Mouse (Mus musculus) adrenal gland, adult 8-10 months (tissue): ENCODE measurements at regions not wholly inside any gene's neighbourhood (a gene's known extent, or its start where the extent isn't known, plus 50 kb on each side); places are given as distances from the start of the nearest gene placed in this dataset.
"Not testable (repeated sequence)": the region's sequence is repeated elsewhere in the genome, so short reads cannot be mapped to it uniquely, and the experiment has no call there.

ENCODE experiments used
- DNase-seq: peaks from one replicate; pipeline ENCODE4 v3.0.0; 2022

DNA sequence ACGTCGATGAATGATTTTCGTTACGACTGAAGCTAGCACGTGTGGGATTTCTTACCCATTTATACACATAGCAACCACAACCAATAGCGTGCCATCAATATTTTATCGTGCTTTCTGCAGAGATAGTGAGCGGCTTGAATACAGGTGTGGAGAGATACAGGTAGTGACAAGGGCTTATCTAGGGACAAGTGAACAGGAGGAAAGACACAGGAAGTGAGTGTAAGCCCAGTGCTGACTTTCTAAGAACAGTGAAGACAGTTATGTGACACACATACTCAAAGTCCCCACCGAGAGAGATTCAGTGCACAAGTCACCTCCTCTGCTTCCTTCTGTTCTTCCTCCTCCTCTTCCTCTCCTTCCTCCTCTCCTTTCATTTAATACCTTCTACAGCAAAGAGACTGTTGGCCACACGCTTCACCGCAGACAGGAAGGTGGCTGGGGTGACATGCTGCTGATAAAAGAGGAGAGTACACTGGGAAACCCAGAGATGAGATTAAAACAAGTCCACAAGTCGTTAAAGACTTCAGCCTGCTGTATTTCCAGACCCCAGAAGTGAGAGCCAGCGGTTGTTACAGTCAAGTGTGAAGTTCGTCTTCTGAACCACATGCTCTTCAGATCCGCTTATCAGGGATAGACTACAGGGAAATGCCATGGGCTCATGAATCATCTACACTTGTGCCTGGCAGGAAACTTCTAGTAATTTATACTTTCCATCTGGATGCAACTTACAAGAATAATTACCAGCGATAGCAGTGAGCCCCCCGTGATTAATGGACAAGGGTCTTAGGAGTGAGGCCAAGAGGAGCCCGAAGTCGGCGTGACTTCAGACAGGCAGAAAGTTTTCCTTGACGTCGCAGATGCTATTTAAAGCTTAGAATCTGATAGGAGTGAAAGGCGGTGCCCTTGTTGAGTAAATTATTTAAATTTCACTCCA is 180.5 kb downstream of the Gxylt1 start:
- no peak for DNase-seq

DNA sequence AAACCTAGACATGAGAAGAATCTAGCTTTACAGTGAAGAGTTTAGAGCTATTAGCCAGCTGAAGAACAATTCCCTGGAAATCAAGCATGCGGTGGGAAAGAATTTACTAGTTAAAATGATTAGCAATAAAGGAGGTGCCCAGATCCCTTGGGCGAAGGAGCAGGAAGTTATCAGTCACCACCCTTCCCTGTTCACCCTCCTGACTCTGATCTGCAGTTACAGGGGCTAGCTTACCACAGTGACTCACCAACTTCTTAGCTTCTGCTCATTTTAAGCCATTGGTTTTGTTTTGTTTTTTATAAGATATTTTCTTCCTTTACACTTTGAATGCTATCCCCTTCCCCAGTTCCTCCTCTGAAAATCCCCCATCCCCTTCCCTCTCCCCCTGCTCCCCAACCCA is 183.6 kb downstream of the Gxylt1 start:
- DNase-seq = no peak

- peak; percentile 33 for DNase-seq
Observed at GRCm38 (mm10) chr15:93089347-93089746, 185.6 kb downstream of the Gxylt1 start.

DNA sequence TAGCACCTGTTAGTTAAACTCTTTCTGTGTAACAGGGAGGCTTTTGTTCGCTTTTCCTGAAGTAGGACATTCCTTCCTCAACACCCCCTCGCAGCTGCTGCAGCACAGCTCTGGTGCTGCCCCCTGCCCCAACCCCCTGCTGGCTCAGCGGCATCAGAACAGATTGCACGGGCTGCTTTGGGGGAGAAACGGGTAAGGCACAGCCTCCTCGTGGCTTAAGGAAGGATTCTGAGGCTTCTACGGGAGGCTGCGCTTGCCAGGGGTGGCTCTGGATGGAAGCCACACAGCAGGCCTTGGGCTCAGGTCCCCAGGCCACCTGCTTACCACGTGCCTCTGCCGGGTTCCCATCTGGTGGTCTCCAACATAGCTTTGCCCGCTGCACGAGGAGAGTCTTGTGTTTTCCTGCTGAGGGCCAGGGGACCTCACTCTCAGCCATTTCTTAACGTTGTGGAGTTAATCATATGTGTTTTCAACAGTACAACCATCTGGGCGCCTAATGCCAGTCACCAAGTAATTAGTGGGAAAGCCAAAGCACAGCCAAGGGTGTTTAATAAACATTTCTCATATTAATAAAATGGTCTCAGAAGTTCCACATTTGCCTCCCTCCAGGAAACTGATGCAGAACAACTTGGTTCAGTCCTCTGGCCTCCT is 189.9 kb downstream of the Gxylt1 start:
- DNase-seq = no peak

DNA sequence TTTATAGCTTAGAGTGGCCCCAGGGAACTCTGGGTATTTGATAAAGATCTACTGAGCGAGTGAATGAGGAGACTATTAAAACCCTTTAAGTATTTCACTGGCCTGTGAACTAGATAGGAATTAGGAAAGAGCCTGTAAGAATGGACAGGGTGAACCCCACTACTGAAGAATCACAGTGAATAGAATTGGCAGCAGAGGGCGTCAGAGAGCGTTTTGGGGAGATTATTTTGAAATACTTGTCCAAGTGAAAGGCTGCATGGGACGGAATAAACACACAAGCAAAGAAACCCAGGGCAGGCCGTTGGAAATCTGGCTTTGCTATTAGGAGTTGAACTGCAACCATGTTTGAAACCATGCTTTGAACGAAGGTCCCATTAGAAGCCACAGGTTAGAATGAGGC is 200.9 kb downstream of the Gxylt1 start:
- no peak for DNase-seq

GRCm38 (mm10) chr15:93062213-93063131 is 212.5 kb downstream of the Gxylt1 start:
- no peak for DNase-seq

DNA sequence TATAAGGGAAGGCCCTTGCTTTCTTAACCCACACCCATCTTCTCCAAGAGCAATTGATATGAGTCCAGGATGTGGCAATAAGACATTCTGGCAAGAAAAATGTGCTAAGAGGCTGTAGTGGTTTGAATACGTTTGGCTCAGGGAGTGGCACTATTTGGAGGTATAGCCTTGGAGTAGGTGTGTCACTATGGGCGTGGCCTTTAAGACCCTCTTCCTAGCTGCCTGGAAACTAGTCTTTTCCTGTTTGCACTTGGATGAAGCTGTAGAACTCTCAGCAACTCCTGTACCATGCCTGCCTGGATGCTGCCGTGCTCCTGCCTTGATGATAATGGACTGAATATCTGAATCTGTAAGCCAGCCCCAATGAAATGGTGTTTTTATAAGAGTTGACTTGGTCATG is 221.5 kb downstream of the Gxylt1 start:
- DNase-seq = no peak

DNA sequence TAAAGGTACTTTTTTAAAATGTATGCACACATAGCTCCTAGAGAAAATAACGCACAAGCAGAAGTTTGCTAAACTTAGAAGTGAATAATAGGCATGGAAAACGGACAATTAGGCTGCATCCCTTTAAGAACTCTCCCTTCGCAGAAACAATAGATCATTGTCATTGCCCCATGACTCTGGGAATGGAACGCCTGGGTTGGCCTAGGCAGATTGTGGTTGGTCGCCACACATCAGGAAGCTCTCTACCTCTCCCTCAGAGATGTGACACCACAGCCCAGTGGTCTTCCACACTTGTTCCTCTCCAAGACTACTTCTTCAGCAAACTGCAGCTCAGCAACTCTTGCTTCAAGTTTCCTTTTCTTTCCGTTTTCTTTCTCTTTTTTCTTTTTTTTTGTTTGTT is 247.8 kb downstream of the Gxylt1 start:
- DNase-seq = no peak

GRCm38 (mm10) chr15:93026456-93027078 is 248.4 kb downstream of the Gxylt1 start:
- DNase-seq = no peak

DNA sequence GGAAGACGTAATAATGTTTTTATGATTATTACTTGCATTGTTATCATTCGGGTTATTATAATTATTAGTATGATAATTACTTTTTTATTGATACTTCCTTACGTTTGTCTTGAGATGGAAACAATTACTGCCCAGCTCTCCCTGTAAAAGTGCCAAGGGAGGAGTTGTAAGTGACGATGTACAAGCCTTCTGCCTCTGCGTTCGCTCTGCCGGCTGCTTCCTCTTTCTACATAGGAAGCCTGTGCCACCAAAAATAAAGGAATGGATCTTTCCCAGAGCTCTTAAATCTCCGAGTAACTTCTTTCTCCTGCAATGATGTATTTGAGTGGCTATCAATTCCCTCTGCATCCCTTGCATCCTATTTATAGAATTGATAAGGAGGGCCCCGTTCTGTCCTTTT is 249.2 kb downstream of the Gxylt1 start:
- no peak for DNase-seq

DNA sequence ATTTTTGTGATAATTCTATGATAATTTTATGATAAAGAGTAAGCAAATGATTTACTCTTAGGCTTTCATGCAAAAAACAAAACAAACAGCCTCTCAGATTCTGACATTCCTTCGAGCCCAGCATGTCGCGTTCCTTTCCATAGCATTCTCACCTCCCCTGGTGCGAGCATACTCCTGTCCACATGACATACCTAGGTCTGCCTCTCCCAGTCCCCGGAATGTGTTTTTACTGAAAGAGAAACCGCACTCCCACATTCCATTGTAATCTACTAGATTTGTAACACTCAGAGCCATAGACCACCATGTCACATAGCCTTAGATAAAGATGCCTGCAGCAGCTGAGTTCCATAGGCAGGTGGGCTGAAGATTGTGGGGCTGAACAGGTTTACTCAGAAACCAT is 250.8 kb downstream of the Gxylt1 start:
- DNase-seq = no peak

DNA sequence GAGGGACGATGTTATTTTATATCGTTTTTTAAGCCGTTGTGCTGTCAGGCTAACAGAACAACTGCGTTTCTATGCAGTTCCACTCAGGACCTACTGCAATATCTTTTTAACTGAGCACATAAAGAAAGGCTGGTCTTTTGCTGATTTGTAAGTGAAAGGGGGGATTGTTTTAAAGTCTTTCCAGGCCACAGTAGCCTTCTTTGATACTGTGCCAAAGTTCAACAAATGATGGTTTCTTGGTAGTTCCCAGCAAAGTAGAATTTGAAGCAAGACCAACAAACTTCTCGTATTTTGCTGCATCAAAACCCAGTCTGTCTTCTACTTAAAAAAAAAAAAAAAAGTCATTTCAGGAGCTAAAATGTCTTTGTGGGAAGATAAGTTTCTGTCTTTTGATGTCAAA is 263.8 kb downstream of the Gxylt1 start:
- DNase-seq = no peak

DNA sequence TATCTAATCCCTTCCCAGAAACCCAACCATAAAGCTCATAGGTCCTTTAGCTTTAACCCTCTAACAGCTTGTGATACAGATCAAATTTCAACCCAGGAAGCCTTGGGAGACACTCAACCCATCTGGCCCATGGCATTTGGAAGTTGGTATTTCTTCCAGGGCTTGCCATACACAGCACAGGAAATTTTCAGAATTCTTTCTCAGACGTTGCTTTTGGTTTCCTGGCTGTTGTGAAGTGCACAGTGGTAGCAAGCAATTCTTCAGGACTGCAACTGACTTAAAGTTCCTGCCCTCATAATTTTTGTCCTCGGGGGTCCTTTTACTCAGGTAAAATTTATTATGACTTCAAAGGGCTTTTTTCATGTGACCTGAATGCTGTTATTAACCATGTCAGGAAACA is 264.4 kb downstream of the Gxylt1 start:
- DNase-seq = no peak

DNA sequence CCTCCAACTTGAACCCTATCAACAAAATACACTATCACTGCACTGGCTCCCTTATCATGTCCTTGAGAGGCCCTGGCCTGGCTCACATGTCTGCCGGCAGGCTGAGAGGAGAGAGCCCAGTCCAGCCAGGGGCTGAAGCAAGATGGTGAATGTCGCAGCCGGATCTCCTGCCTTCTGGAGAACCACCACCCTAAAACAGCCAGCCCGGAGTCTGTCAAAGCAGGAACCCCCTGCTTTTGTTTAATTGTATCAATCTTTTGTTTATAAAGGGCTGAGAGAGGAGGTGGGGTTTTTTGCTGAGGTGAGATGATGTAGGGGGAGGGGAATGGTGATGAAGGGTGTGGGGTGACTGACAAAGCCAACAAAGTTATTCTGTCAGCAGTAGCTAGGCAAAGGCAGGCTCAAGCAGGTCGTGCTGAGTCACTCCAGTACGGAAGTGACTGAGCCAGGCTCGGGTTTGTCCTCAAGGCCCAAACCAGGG is 269.2 kb downstream of the Gxylt1 start:
- peak; percentile 71 for DNase-seq

DNA sequence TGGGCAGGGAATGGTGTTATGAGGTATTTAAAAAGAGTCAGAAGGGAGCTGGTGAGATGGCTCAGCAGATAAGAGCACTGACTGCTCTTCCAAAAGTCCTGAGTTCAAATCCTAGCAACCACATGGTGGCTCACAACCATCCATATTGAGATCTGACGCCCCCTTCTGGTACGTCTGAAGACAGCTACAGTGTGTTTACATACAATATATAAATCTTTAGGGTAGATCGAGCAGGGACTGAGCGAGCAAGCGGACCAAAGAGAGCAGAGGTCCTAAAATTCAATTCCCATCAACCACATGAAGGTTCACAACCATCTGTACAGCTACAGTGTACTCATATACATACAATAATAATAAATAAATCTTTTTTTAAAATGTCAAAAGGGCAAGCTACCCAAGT is 269.8 kb downstream of the Gxylt1 start:
- not testable (repeated sequence) for DNase-seq

- no peak for DNase-seq
Observed at GRCm38 (mm10) chr15:93004551-93004950, 270.4 kb downstream of the Gxylt1 start.

- no peak for DNase-seq
Observed at GRCm38 (mm10) chr15:93003233-93003632, 271.7 kb downstream of the Gxylt1 start.

DNA sequence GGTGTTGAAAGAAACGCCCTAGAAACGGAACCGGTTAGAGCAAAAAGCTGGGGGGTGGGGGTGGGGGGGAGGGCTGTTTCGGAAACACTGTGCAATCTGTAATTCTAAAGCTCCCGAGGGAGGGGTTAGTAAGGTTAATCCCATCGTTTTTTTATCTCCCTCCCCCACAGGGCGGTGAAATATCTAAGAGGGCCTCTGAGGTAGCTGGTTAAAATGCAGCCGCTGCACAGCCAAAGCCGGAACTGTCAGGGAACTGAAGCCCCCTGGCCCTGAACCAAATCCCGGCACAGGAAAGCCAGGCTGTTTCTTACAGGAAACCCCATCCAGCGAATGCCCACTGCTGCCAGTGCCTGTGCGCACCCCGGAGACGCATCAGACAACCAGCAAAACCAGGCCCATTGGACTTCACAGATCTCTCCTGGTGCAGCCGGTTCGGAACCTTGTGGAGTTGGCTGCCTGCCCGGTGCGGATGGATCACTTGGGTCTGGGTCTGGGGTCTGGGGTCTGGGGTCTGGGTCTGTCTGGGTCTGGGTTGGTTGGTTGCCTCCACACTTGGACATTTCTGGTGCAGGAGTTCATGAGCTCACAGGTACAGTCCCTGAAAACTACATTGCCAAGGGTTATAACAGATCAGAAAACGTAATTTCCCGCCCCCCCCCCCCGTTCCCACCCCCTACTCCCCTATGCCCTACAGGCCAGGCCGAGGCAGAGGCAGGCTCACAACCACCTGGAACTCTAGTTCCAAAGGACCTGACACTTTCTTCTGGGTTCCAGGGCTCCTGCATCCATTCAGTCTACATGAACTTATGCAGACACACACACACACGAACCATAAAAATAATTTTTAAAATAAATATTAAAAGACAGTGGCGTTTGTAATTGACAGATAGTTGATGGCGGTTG is 272.7 kb downstream of the Gxylt1 start:
- no peak for DNase-seq

DNA sequence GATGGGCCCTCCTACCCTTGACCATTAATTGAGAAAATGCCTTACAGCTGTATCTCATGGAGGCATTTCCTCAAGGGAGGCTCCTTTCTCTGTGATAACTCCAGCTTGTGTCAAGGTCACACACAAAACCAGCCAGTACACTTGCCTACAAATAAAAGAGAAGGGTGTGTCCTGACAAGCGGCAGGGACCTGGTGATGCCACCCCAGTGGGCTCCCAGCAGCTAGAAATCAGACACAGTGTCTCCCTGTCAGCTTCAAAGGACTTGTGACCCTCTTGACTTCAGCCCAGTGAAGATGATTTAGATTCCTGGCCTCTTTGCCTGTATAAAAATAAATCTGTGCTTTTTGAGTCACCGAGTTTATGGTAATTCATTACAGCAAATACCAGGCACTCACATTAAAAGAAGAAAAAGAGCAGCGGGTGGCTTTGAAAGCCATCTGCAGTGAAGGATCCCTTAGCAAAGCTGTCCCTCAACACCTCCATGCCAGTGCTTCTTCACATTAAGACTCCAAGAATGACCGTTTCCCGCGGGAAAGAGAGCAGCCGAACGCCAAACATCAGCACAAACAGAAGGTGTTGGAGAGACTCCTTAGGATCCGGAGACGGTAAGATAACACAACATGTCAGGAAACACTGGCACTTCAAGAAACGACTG is 273.5 kb downstream of the Gxylt1 start:
- peak; percentile 42 for DNase-seq

DNA sequence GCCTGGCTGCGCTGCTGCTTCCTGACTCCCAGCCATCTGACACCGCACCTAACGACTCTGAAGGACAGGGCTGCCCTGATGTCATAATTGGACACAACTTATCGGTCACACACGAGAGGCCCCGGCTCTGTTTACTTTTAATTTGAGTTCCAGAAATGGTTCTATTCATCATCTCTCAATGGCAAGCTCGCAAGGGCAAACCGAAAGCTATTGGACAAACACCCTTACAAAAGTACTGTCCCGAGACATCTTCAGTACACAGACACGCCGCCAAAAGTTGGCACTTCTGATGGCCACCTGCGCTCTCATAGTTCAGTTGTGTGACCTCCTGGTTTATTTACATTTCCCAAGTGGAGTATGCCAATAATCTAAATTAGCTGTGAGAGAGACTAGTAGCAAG is 274.9 kb downstream of the Gxylt1 start:
- DNase-seq = peak; percentile 40

DNA sequence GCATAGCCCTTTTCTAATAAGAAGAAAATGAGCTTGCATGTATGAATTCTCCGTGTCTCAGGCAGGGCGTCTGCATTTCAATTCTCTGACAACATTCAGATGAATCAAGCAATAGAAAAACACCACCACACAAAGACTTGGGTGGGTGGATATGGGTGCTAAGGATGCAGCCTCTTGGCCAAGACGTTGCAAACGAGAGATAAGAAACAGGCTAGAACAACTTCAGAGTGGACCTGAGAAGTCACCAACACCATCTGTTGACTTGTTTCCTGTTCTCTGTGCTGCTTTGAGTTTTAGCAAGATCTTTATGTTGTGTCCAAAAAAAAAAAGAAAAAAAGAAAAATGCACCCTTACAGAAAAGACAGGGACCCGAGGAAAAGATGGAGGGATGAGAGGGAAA is 277.0 kb downstream of the Gxylt1 start:
- DNase-seq = no peak
